Mouse (Mus musculus) heart, embryonic 10.5 days (tissue): Measurements from ENCODE around the gene Mrps24. TPM values are rescaled to one million over a fixed set of nuclear protein-coding genes. Genes with fewer than 3 reads are reported as not detected.
A peak's percentile ranks its signal among the peaks of the same experiment; 100 is the strongest.

Experiments
- DNase-seq: peaks from one replicate; pipeline ENCODE4 v3.0.0-alpha.2; 2017; ENCODE audit warnings: low spot score
- H3K27ac ChIP-seq: fragments of 300-500 bp; sonication (generic); 2 replicates; pipeline ENCODE4 v1.5.1; 2016; ENCODE audit warnings: mild to moderate bottlenecking
- H3K27me3 ChIP-seq: fragments of 300-500 bp; sonication (generic); 2 replicates; pipeline ENCODE4 v1.6.1; 2016; ENCODE audit warnings: mild to moderate bottlenecking; ENCODE audit not compliant: poor library complexity, insufficient read depth, severe bottlenecking
- H3K36me3 ChIP-seq: fragments of 300-500 bp; sonication (generic); 2 replicates; pipeline ENCODE4 v1.6.1; 2016; ENCODE audit warnings: mild to moderate bottlenecking, moderate library complexity
- H3K4me1 ChIP-seq: fragments of 300-500 bp; sonication (generic); 2 replicates; pipeline ENCODE4 v1.6.1; 2016; ENCODE audit warnings: mild to moderate bottlenecking
- H3K4me3 ChIP-seq: fragments of 300-500 bp; sonication (generic); 2 replicates; pipeline ENCODE4 v1.5.1; 2016; ENCODE audit warnings: mild to moderate bottlenecking, moderate library complexity
- H3K9me3 ChIP-seq: fragments of 300-500 bp; sonication (generic); 2 replicates; pipeline ENCODE4 v1.6.1; 2016; ENCODE audit warnings: mild to moderate bottlenecking, moderate library complexity
- WGBS: fragments of 180-500 bp; shearing (Covaris S2); methylation state at CpG from one replicate; pipeline ENCODE4 v1.1.7; 2016; 5-methylcytosine and 5-hydroxymethylcytosine counted together
- polyA plus RNA-seq: library from polyadenylated mRNA; unstranded; fragments of >200 nt; fragmentation: Nextera tagmentation; extraction: Ambion mirVana; gene quantifications from 2 replicates; pipeline ENCODE4 v1.2.1, GENCODE M21; 2016

Gene Mrps24
- polyA plus RNA-seq, 1 experiment from 2014 or later = 177 TPM

- 79% methylated on average over 1 of the region's 1 CpGs for WGBS
- no peak overlapping the region for H3K27ac ChIP-seq
- H3K4me3 ChIP-seq = no peak overlapping the region
- DNase-seq = peak; percentile 35
- H3K27me3 ChIP-seq = no peaks in the 10 kb centered on the region
- no peaks in the 10 kb centered on the region for H3K9me3 ChIP-seq
- H3K4me1 ChIP-seq = peaks cover 12% of the 10 kb centered on the region
- peaks cover 30% of the 10 kb centered on the region for H3K36me3 ChIP-seq
Measured at GRCm38 (mm10) chr11:5701821-5702220, 13.7 kb downstream of the Mrps24 start.

DNA sequence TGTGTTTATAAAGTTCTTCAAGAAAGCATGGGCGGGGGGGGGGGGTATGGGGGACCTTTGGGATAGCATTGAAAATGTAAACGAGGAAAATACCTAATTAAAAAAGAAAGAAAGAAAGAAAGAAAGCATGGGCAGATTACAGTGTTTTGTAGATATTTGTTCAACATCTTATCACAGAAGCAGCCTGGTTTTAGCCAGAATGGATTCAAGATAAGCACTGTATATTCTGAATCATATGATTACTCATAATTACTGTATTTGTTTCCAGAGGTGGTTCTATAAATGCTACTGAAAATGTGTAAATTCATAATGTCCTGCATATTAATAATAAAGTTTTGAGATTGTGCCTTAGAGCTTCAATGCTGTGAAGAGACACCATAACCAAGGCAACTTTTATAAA, 14.2 kb downstream of the Mrps24 start:
- DNase-seq = no peak
- Histone ChIP-seq H3K9me3 (no peaks in the 10 kb centered on the region), H3K4me3 (no peak overlapping the region), H3K4me1 (peaks cover 7% of the 10 kb centered on the region), H3K27me3 (no peaks in the 10 kb centered on the region), H3K36me3 (peaks cover 30% of the 10 kb centered on the region), H3K27ac (no peak overlapping the region)
- 73% methylated on average over 2 of the region's 2 CpGs for WGBS

- H3K36me3 ChIP-seq = peaks cover 28% of the 10 kb centered on the region
- WGBS = 91% methylated on average over 7 of the region's 7 CpGs
- peak; percentile 58 for DNase-seq
- no peak overlapping the region for H3K27ac ChIP-seq
- no peaks in the 10 kb centered on the region for H3K27me3 ChIP-seq
- H3K9me3 ChIP-seq = no peaks in the 10 kb centered on the region
- H3K4me3 ChIP-seq = no peak overlapping the region
- H3K4me1 ChIP-seq = peaks cover 3% of the 10 kb centered on the region
Measured at GRCm38 (mm10) chr11:5700808-5701207, 14.7 kb downstream of the Mrps24 start.

DNA sequence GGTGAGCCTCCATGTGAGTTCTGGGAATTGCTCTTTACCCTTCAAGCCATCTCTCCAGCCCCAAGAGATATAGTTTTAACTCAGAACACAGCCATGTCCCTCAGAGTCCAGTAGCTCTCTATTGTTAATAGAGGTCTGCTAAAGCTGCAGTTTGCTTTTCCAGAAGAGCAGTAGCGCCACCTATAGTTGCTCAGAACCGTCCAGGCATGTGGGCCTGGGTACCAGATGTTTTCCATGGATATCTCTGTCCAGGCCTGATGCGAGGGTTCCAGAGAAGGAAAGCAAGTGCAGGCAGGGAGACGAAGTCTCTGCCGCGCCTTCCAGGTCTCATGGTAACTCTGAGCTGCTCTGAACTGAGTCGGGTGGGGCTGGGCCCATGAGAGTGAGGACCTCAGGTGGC, 23.7 kb downstream of the Mrps24 start:
- peaks cover 4% of the 10 kb centered on the region for H3K9me3 ChIP-seq
- H3K36me3 ChIP-seq = no peaks in the 10 kb centered on the region
- H3K27me3 ChIP-seq = no peaks in the 10 kb centered on the region
- H3K27ac ChIP-seq = no peak overlapping the region
- DNase-seq = no peak
- no peaks in the 10 kb centered on the region for H3K4me1 ChIP-seq
- no peak overlapping the region for H3K4me3 ChIP-seq
- 25% methylated on average over 7 of the region's 7 CpGs for WGBS

GRCm38 (mm10) chr11:5684283-5684682, 31.2 kb downstream of the Mrps24 start:
- H3K4me1 ChIP-seq = 0 out of 2 replicates have a peak, but pooled peaks cover 8% of the 10 kb centered on the region
- no peak overlapping the region for H3K4me3 ChIP-seq
- no peaks in the 10 kb centered on the region for H3K36me3 ChIP-seq
- 30% methylated on average over 7 of the region's 7 CpGs for WGBS
- H3K27me3 ChIP-seq = peaks cover 4% of the 10 kb centered on the region
- DNase-seq = no peak
- no peaks in the 10 kb centered on the region for H3K9me3 ChIP-seq
- no peak overlapping the region for H3K27ac ChIP-seq

DNA sequence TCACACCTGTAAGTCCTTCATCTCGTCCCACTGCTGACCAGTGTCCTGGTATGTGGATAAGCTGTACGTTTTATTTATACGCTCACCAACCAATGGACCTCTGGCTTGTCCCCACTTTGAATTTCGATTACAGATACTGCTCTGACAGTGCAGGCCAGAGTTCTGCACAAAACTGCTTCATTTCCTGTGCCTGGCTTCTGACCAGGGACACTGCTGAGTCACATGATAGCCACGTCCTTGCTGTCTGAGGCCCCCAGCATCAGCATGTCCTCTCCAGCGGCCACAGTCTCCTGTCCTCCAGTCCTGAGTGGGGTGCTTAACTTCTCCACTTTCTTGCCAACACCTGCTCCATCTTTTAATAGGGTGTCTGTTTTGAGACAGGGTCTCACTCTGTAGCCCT, 32.9 kb downstream of the Mrps24 start:
- H3K27me3 ChIP-seq = peaks cover 4% of the 10 kb centered on the region
- H3K9me3 ChIP-seq = no peaks in the 10 kb centered on the region
- H3K4me1 ChIP-seq = 0 out of 2 replicates have a peak, but pooled peaks cover 8% of the 10 kb centered on the region
- H3K4me3 ChIP-seq = no peak overlapping the region
- H3K36me3 ChIP-seq = no peaks in the 10 kb centered on the region
- no peak for DNase-seq
- 68% methylated on average over 6 of the region's 6 CpGs for WGBS
- no peak overlapping the region for H3K27ac ChIP-seq

Other genes with a start within 250 kb of the Mrps24 start
- gene Xbp1, start 195.0 kb downstream of the Mrps24 start, polyA plus RNA-seq = 131 and 174 TPM in 2 replicates
- gene Ccdc117, start 173.5 kb downstream of the Mrps24 start, polyA plus RNA-seq = 14.7 and 23.4 TPM in 2 replicates
- gene Ankrd36, start 146.0 kb downstream of the Mrps24 start, polyA plus RNA-seq = 0.38 and 0.97 TPM in 2 replicates
- gene Urgcp, start 46.7 kb upstream of the Mrps24 start, polyA plus RNA-seq = 21.3 and 29.9 TPM in 2 replicates
- 101 and 114 TPM in 2 replicates for gene Dbnl, start 72.8 kb upstream of the Mrps24 start, polyA plus RNA-seq
- 479 and 714 TPM in 2 replicates for gene Pgam2, start 88.1 kb upstream of the Mrps24 start, polyA plus RNA-seq
- 8.9 and 11.1 TPM in 2 replicates for gene Polm, start 122.3 kb upstream of the Mrps24 start, polyA plus RNA-seq
- 22.4 and 25.7 TPM in 2 replicates for gene Aebp1, start 146.3 kb upstream of the Mrps24 start, polyA plus RNA-seq
- 140 and 162 TPM in 2 replicates for gene Pold2, start 162.6 kb upstream of the Mrps24 start, polyA plus RNA-seq
- 6,952 and 8,117 TPM in 2 replicates for gene Myl7, start 183.1 kb upstream of the Mrps24 start, polyA plus RNA-seq
- gene Gck, start 234.4 kb upstream of the Mrps24 start, polyA plus RNA-seq = 2.1 and 2.6 TPM in 2 replicates
- 48.1 and 56.7 TPM in 2 replicates for gene Ykt6, start 240.0 kb upstream of the Mrps24 start, polyA plus RNA-seq